Mouse (Mus musculus) brain, embryonic 18.5 days (tissue): ENCODE data around the gene Nedd9.

Source experiments
- DNase-seq: peaks from one replicate; pipeline ENCODE4 v3.0.0-alpha.2; 2012; ENCODE audit warnings: low read depth, low spot score

The Nedd9 gene

GRCm38 (mm10) chr13:41486606-41487408, at the start of gene Nedd9:
Gene Nedd9 (minus strand): TSS chr13:41487362.
- DNase-seq = no peak

DNA sequence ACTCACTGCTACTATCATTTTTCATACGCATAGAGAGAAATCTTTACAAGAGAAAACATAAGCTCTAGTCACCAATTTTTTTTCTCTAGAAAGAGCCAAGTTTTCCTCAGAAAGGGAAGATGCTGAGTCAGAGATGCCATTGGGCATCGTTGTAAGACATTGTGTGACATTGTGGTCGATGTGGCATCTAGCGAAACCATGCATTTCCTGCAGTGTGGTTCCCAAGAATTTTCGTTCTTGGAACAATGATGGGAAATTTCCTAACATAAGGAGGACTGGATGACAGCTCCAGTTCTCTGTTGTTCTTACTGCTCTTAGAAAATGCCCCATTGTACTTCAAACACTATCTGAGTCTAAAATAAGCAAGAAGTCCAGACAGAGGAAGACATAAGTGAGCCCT, 45.5 kb upstream of the Nedd9 start:
- DNase-seq = no peak

GRCm38 (mm10) chr13:41530326-41530725, 43.2 kb upstream of the Nedd9 start:
- no peak for DNase-seq

GRCm38 (mm10) chr13:41524208-41524607, 37.0 kb upstream of the Nedd9 start:
- DNase-seq = no peak

DNA sequence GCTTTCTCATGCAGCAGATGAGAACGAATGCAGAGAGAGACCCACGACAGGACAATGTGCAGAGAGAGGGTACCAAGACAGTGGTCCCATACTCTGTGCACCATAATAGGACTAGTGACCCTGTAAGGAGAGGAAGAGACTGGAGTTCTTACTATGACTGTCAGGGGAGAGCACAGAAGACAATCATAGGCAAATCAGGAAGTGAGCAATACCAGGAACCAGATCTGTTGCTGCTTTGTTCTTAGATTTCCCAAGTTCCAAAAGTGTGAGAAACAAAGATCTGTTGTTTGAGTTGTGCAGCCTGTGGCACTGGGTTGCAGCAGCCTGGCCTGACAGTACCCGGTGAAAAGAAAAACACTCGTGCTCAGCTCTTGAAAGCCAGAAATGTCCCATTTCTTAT, 34.1 kb upstream of the Nedd9 start:
- DNase-seq = no peak

- DNase-seq = no peak
Measured at GRCm38 (mm10) chr13:41520549-41521161, 33.5 kb upstream of the Nedd9 start.

DNA sequence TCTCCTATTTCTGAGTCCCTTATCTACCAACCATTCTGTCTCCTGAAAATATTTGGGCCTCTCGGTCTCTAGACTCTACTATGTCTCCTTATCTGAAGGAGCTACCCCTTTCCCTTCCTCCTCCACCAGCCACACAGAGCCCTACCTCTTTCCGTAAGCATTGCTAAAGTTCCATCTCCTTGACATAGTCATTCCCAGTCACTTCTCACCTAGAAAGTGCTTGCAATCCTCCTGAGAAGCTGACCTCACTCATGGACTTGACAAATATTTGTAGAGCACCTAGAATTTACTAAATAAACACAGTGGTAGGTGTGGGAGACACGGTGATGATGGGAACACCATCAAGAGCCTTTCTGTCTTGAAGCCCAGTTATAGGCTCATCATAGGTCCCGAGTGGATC, 32.6 kb upstream of the Nedd9 start:
- DNase-seq = no peak

DNA sequence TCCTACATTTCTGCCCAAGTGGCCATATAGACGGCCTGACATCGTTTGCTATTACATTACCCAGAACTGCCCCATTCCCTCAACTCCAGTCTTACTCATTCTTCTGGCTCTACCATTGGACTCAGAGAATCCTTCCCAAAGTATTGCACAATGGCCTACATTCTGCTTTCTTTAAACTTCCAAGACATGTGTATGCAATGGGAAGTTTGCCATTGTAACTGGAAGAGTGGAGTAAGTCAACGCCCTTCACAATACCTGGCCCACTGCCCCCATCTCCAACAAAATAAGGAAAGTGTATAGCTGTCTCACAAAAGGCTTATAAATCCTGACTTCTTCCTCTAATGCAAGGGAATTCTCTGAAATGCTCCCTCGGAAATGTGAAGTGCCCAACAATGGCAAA, 30.0 kb upstream of the Nedd9 start:
- DNase-seq = no peak

DNA sequence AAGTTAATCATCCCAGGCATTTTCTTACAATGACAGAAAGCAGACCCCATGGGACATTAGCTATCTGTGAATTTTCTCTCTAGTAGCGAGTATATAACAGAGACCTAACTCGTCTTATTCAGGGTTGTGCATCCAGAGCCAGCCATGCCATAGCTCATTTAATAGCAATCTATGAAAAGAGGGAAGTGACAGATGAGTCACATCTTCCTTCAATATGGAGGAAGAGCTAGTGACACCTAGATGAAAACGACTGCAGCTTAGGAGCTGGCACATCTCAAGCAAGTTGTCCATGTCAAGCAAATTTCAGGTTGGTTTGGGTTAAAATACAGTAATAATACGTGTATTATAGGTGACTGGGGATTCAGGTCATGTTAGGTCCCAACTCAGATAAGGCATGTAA, 28.6 kb upstream of the Nedd9 start:
- DNase-seq = no peak

GRCm38 (mm10) chr13:41514918-41515317, 27.8 kb upstream of the Nedd9 start:
- DNase-seq = no peak

DNA sequence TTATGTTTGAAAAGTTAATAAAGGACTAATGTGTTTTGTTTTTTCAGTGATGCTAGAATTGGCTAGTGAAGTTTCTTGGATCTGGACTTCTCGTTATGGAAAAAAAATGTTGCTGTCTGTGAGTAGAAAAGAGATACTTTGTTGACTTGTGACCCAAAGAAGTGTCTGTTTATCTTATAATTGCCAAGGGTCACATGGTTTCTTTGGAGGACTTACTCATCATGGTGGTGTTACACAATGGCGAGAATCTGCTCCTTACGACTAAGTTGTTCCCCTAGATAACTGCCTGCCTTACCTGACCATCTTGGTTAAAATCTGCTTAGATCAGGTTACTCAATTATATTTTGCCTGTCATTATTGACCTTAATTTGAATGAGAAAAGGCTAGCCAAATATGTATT, 26.3 kb upstream of the Nedd9 start:
- DNase-seq = no peak

GRCm38 (mm10) chr13:41512243-41512642, 25.1 kb upstream of the Nedd9 start:
- no peak for DNase-seq

GRCm38 (mm10) chr13:41510631-41511419, 23.7 kb upstream of the Nedd9 start:
- no peak for DNase-seq

GRCm38 (mm10) chr13:41505594-41505993, 18.4 kb upstream of the Nedd9 start:
- no peak for DNase-seq

- no peak for DNase-seq
Measured at GRCm38 (mm10) chr13:41504997-41505396, 17.8 kb upstream of the Nedd9 start.

GRCm38 (mm10) chr13:41504448-41504847, 17.3 kb upstream of the Nedd9 start:
- no peak for DNase-seq

- no peak for DNase-seq
Measured at GRCm38 (mm10) chr13:41502917-41503301, 15.7 kb upstream of the Nedd9 start.

DNA sequence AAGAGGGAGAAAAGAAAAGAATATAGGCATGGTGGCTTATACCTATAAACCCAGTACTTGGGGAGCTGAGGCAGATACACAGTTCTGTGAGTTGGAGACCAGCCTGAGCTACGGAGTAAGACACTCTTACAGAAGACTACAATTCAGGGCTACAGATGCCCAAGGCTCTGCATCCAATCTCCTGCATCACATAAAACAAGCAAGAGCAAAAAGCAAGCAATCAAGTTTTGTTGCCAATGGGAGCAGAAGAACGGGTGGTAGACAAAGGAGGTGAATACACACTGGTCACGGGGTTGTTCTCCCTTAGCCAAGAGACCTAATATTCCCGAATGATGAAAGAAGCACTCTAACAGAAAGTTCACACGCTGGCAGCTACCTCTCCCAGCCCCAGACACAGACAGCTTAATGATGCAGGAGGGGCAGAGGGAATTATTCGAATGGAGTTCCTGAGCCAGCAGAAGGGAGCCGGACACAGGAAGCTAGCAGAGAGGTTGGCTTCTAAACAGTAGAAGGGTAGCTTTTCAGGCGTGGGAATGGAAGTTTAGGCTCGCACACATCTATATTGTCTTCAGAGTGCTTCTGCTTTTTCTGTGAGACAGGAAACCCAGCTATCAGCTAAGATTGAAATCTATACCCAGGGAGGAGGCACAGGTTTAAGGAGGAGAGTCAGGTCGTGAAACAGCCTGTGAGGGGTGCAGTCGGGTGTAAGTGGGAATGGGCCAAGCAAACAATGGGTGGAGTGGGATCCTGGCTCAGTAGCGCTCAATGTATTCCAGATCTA, 15.2 kb upstream of the Nedd9 start:
- DNase-seq = no peak

DNA sequence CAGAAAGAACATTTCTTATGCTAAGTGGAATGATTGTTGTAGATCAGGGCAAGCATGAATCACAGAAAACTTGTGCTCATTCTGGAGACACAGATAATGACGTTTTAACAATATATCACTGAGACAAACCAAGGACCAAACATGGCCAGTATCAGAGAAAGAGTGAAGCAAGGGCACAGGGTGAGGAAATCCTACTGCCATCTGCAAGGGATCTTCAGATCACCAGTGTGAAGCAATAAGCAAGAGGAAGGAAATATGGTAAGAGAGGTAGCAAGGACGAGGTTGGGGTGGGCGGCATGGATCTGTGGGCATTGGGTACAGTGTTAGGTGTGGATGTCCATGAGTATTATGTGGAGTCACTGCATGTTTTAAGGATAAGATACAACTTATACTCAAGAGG, 13.6 kb upstream of the Nedd9 start:
- no peak for DNase-seq

- no peak for DNase-seq
Measured at GRCm38 (mm10) chr13:41498611-41499121, 11.5 kb upstream of the Nedd9 start.

- DNase-seq = no peak
Measured at GRCm38 (mm10) chr13:41494681-41495080, 7.5 kb upstream of the Nedd9 start.
